Mouse (Mus musculus) C2C12 (cell line): ENCODE measurements around the gene AI413582.

Source experiments
- CEBPB ChIP-seq: IDR thresholded peaks from one replicate; pipeline ENCODE4 v1.6.1; 2011; ENCODE audit warnings: low read depth, mild to moderate bottlenecking, control low read depth, moderate library complexity
- CTCF ChIP-seq: IDR thresholded peaks from one replicate; pipeline ENCODE4 v1.5.1; 2011; ENCODE audit not compliant: control insufficient read depth, insufficient read depth, insufficient read length
- FOSL1 ChIP-seq: IDR thresholded peaks from one replicate; pipeline ENCODE4 v1.8.0; 2011; ENCODE audit warnings: mild to moderate bottlenecking, low read length; ENCODE audit not compliant: poor library complexity, insufficient read depth, severe bottlenecking
- MAX ChIP-seq: IDR thresholded peaks from one replicate; pipeline ENCODE4 v1.6.1; 2011; ENCODE audit warnings: mild to moderate bottlenecking, control low read depth
- USF1 ChIP-seq: IDR thresholded peaks from one replicate; pipeline ENCODE4 v1.6.1; 2011; ENCODE audit warnings: low read depth, mild to moderate bottlenecking, control low read depth, moderate library complexity

DNA sequence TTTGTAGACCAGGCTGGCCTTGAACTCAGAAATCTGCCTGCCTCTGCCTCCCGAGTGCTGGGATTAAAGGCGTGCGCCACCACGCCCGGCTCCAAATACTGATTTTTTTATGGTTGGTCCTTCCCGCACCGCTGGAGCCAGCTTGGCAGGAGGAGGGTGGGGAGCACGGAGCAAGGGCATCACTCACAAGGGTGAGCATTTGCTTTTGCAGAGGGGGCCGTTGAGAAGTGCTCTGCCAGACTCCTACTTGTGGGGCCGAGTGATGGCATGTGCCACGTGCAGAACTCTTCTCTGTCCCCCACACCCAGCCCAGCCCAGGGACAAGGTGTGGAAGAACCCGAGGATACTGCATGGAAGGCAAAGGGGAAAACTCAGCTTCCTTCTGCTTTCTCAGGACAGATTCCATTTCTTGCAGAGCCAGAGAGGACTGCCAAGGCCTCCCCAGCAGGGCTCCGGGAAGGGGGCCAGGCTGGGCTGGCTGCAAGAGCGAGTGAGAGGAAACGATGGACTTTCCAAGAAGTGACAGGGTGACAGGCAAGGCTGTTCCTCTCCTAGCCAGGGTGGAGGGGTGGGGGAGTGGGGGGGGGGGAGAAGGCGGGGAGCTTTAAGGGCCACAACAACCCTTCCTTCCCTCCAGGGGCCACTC, 9.0 kb upstream of the AI413582 start:
- TF ChIP-seq CTCF = no peak
- TF ChIP-seq USF1 = no peak
- TF ChIP-seq MAX = no peak
- TF ChIP-seq CEBPB = no peak
- no peak for TF ChIP-seq FOSL1
